Mouse (Mus musculus) liver, embryonic 12.5 days (tissue): ENCODE measurements at regions not wholly inside any gene's neighbourhood (a gene's known extent, or its start where the extent isn't known, plus 50 kb on each side); places are given as distances from the start of the nearest gene placed in this dataset.

Experiments
- ATAC-seq: fragments of 200-750 bp; cut with Nextera tagmentation; 2 replicates; pipeline ENCODE4 v1.8.0; 2017; ENCODE audit warnings: moderate number of reproducible peaks, mild to moderate bottlenecking, moderate library complexity
- H3K27ac ChIP-seq: fragments of 300-500 bp; sonication (generic); 2 replicates; pipeline ENCODE4 v1.5.1; 2016; ENCODE audit warnings: mild to moderate bottlenecking
- H3K27me3 ChIP-seq: fragments of 300-500 bp; sonication (generic); replicated peaks from 2 replicates; pipeline ENCODE4 v1.6.1; 2016; ENCODE audit warnings: mild to moderate bottlenecking, moderate library complexity
- H3K36me3 ChIP-seq: fragments of 300-500 bp; sonication (generic); 2 replicates; pipeline ENCODE4 v1.6.1; 2016; ENCODE audit warnings: mild to moderate bottlenecking, moderate library complexity
- H3K4me1 ChIP-seq: fragments of 300-500 bp; sonication (generic); 2 replicates; pipeline ENCODE4 v1.6.1; 2016
- H3K4me2 ChIP-seq: fragments of 300-500 bp; sonication (generic); 2 replicates; pipeline ENCODE4 v1.6.1; 2016; ENCODE audit warnings: mild to moderate bottlenecking, moderate library complexity
- H3K4me3 ChIP-seq: fragments of 300-500 bp; sonication (generic); 2 replicates; pipeline ENCODE4 v1.5.1; 2016; ENCODE audit warnings: mild to moderate bottlenecking, moderate library complexity
- H3K9ac ChIP-seq: fragments of 300-500 bp; sonication (generic); 2 replicates; pipeline ENCODE4 v1.6.1; 2016; ENCODE audit warnings: mild to moderate bottlenecking, moderate library complexity
- H3K9me3 ChIP-seq: fragments of 300-500 bp; sonication (generic); replicated peaks from 2 replicates; pipeline ENCODE4 v1.6.1; 2016; ENCODE audit warnings: mild to moderate bottlenecking, moderate library complexity
- WGBS: fragments of 180-500 bp; shearing (Covaris S2); methylation state at CpG from one replicate; pipeline ENCODE4 v1.1.7; 2016; ENCODE audit not compliant: insufficient replicate concordance; 5-methylcytosine and 5-hydroxymethylcytosine counted together

DNA sequence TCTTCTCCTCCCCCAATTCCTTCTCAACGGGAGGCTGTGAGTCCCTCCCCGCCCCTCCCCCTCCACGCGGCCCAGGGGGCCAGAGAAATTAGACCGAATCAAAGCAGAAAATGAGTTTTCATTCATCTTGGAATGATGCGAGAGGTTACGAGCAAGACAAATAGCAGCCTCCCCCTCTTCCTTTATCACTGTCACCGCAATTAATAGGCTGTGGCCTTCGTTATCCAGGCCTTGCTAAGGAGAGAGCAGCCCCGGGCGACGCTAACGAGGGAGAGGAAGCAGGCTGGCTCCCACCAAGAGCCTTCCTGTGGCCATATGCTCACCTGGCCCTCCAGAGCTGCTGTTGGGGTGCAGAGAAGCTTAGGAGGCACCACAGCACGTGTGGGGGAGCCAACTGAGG is 61.8 kb upstream of the Lhx1 start:
- Histone ChIP-seq H3K9me3 (no peaks in the 10 kb centered on the region), H3K36me3 (no peaks in the 10 kb centered on the region), H3K27me3 (peaks cover 82% of the 10 kb centered on the region), H3K4me3 (no peak overlapping the region), H3K27ac (no peak overlapping the region), H3K9ac (no peak overlapping the region), H3K4me1 (peaks cover 3% of the 10 kb centered on the region), H3K4me2 (no peak overlapping the region)
- no peak for ATAC-seq
- WGBS: 37% methylated on average over 14 of the region's 14 CpGs

DNA sequence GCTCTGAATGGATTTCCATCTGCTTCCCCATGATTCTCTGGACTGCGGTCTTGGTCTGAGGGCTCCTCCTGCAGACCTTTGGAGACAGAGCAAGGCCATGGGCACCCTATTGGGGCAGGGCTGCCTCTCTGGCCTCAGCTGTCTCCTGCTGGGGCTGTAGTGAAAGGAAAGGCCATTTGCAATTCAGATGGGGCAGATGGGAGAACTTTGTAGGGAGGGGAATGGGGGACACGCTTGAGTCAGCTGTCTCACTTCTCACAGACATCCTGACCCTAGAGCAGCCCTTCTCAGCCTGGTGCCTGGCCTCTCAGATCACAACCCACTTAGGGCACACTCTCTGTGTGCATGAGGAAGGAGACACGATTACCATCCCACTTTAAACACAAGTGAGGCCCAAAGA is 60.3 kb upstream of the Lhx1 start:
- Histone ChIP-seq H3K36me3 (no peaks in the 10 kb centered on the region), H3K9me3 (no peaks in the 10 kb centered on the region), H3K4me2 (no peak overlapping the region), H3K4me3 (no peak overlapping the region), H3K9ac (no peak overlapping the region), H3K27me3 (peaks cover 81% of the 10 kb centered on the region), H3K27ac (no peak overlapping the region), H3K4me1 (no peaks in the 10 kb centered on the region; the same call in 1 of the 2 replicates)
- ATAC-seq: no peak
- 47% methylated on average over 3 of the region's 3 CpGs for WGBS

DNA sequence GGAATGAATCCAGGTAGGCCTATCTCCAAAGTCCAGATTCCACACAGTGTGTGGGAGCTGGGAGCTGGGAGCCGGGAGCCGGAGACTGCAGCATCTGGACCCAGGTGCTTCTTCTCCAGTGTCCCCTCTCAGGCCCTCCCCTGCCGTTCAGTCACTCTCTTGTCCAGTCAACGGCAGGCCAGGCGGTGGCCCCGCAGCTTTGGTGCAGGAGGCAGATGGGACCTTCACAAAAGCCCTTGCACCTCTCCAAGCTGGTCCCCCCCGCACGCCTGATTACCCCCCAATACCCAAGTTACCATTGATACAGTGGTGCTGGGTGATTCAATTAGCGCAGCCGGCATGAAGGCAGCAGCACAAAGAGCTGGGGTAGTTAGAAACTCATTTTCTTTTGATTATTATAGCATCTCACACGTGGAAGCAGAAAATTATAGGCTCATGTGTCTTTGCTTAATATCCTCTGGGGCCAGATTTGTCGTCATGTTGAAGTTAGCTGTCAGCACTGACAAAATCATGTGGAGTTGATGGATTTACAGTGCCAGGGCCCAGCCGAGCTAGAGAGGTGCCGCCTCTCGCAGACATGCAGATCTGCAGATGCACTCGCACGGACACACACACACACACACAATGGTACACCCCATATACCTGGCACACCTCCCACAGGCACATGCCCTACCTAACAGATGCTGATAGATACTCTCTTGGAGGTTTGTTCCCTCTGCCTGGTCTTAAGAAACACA is 53.6 kb upstream of the Lhx1 start:
- Histone ChIP-seq H3K9ac (no peak overlapping the region), H3K36me3 (no peaks in the 10 kb centered on the region), H3K4me1 (no peaks in the 10 kb centered on the region; the same call in 1 of the 2 replicates), H3K4me2 (no peak overlapping the region), H3K9me3 (no peaks in the 10 kb centered on the region), H3K4me3 (no peak overlapping the region), H3K27ac (no peak overlapping the region), H3K27me3 (peaks cover 72% of the 10 kb centered on the region)
- WGBS: 78% methylated on average over 17 of the region's 17 CpGs
- no peak for ATAC-seq
